Mouse (Mus musculus) layer of hippocampus, adult 9-11 months (tissue): ENCODE measurements at regions not wholly inside any gene's neighbourhood (a gene's known extent, or its start where the extent isn't known, plus 50 kb on each side); places are given as distances from the start of the nearest gene placed in this dataset.

Experiments
- DNase-seq: peaks from one replicate; pipeline ENCODE4 v3.0.0; 2022

DNA sequence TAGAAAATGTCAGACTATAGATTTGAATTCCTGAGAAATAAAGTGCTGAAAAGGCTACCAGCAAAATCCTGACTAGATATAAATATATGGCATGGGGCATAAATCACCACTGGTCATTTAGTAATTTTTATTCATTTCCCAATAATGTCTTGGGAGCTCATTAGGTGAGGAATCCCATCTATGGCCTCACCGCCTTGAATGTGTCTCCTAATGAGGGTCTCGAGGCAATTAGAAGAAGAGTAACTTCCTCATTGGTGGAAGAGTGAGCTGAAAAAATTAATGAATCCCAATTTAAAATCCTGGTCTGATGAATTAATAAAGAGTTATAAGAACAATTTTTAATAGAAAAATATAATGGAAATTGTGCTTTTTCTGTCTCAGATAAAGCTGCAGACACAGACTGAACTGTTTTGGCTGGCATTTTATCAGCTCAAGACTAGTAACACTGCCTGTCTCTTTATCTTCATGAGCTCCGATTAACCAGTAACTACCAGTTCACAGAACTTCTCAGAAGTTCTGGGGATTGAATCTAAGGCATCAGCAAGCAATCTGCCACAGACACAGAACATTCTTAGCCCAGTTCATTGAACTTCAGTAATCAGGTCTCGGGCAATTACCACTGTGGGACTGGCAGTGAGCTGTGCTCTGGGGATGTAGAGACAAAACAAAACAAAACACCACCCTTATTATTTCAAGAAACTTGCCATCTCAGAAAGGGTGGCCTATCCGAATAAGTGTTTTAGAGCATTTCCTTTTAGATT is 170.7 kb downstream of the Plpp3 start:
- DNase-seq = no peak

DNA sequence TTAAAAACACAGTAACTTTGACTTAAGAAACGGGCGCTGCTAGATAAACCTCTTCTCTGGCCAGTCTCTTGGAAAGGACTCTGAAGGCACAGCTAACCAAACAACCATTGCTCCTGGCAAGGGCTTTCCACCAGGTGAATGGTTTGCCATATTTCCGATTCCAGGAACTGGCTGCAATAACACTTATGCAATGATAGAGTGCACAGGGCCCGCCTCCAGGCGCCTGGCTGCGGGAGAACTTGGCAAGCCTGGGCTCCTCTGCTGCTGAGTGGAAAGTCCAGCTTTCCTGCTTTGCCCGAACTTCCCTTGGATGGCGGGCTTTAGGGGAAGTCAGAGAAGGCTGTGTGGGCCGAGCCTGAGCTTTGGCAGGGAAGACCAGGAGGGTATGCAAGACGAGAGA is 171.6 kb downstream of the Plpp3 start:
- DNase-seq = peak; percentile 7

DNA sequence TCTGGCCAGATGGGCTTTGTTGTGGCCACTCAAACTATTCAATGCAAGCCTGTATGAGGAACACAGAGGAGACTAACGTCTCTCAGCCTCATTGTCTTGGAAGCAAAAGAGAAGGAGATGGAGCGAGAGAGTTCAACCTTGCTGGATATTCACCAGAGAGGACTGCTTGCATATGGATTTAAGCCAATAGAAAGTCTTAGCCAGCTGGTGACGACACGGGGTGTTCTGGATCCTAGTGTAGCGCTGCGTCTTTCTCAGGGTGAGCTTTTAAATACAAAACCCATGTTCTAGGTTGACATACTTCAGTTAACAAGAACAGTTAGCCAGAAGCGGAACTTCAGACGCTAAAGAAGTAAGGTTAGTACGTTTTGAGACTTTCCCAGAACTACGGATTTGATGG is 174.9 kb downstream of the Plpp3 start:
- no peak for DNase-seq

DNA sequence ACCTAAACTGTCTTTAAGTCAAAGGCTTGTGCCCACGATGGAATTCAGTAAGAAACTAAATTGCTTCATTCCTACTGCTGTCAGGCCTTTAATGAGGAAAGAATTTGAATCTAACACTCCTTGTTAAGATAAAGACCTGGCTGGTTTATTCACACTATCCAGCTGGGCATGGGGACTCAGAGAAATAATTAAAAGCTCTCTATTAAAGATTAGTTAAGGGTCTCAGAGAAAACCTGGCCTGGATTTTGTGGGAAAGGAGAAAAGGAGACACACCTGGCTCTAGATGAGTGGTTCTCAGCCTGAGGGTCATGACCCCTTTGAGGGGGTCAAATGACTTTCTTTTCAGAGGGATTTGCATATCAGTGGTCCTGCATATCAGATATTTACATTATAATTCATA is 178.7 kb downstream of the Plpp3 start:
- no peak for DNase-seq

DNA sequence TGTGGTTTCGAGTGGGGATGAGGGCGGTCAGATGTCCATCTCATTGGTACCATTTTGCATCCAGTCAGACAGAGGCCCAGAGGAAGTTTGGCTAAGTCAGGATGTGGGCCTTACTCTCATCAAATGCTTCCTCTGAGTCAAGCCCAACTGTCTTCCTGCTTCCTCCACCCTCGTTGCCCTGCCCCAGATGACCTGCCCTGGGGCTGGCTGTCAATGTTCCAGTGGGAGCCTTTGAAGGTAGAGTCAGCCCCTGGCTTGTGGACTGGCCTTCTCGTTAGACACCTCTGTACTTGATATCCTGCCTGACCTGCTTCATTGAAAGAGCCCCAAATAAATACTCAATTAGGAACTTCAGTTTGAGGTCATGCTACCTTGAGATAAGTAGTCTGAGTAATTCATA is 179.4 kb downstream of the Plpp3 start:
- no peak for DNase-seq

DNA sequence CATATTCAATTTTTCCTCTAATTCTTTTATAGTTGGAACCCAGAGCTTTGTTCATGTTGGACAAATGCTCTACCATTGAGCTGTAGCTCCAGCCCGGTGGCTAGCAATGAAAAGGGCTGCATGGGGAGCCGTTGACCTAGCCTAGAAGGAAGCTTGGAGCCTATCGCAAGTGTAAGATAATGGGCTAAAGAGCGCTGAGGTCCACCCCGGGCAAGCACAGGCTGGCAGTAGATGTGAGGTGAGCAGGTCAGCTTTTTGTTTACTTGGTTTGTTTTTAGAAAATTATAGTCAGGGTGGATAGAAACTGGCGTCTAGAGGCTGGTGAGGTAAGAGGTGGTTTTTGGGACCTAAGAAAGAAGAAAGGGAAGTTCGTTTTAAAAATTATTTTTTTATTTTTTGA is 181.0 kb downstream of the Plpp3 start:
- no peak for DNase-seq

DNA sequence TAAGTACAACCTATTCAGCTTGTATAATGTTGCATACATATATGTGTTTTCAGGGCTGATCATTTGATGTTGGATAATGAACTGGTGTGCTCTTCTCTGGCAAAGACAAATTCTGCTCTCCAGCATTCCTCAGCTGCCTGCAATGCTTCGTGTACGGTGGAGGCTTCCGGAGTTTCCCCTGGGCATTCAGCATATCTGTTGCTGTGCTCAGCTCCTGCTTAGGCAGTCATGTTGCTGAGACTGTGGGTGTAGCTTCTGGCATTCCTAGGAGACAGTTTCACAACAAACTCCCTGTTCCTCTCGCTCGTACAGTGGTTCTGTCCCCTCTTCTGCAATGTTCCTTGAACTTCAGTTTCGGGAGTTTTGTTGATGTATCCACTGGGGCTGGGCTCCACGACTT is 181.7 kb downstream of the Plpp3 start:
- DNase-seq = peak; percentile 14

DNA sequence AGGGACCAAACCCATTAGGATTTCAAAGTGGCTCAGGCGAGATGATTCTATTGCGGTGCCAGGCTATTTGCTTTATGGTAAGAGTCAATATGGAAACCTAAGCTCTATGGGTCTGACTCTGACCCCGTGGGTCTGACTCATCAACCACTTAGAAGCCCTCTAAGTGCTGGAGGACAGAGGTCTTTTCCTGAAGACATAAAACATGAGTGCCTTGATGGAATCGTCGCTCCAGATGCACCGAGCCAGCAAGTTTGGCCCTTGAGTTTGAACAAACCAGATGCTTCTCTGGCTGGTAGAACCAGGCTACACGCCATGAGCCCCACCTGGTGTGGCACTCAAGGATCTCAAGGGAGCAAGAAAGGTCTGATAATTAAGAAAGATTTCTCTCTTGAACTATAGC is 184.1 kb downstream of the Plpp3 start:
- DNase-seq = no peak

DNA sequence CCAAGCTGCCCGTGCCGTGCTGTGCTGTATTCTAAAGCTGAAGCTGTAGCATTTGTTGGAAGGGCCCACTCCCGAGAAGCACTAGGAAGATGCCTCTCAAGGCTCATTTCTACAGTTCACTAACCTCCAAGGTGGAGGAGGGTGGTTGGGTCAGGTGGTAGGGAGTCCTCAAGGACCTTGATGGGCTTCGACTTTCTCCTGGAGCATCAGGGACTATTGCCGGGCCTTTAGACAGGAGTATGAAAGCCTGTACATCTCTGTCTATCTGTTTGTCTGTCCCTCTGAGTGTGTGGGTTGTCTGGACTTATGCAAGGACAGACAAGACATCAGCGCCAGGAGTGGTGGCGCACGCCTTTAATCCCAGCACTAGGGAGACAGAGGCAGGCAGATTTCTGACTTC is 189.7 kb downstream of the Plpp3 start:
- no peak for DNase-seq

DNA sequence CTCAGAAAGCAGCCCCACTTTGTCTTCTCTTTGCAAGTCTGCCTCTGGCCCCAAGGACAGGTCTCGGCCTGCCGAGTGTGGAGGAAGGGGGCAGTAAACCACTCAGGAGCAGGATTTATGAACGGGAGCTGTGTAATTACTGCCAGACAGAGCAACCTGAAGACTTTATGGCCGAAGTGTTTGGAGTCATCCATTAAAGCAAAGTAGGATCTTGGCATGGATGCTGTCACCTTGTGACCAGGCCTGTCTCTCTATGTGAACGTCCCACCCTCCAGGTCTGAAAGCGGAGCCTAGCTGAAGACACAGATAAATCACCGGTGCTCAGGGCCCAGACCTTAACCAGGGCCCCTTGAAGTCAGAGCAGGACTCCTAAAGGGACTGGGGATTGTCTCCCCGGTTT is 190.8 kb downstream of the Plpp3 start:
- DNase-seq = no peak

DNA sequence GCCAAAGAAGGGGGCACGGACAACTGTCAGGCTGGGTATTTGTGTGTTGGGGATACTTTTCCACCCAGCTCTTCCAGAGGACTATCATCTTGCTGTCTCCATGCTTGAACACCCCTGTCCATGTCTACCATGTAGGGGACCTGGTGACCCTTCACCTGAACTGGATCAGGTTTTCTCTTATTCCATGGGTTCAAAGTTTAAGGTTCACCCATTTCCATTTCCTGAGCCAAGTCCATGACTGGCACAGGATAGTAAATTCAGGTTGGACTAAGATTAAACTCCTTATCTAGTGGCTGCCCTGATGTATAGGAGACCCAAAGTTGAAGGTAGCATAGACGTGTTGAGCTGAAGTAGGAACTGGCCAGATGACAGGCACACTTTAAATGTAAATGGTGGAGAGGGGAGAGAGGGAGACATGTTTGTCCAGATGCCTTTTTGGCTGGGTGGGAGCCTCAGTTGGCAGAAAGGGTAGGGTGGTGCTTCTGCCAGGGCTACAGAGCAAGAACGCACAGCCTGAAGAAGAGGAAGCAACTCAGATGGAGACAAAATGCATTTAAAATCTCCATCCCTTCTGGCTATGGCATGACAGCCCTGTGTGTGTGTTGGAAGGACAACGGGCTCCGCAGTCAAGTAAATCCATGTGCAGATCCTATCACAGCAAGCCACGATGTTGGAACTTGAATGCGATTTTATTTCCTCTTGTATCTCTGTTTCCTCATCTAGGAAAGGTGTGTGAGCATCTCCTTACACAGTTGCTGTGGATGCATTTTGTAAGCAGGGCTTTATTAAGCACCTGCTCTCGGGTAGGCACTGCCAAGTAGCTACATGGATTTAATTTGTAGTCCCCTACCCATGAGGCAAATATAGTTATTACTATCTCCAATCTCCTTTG is 192.4 kb downstream of the Plpp3 start:
- DNase-seq = no peak

DNA sequence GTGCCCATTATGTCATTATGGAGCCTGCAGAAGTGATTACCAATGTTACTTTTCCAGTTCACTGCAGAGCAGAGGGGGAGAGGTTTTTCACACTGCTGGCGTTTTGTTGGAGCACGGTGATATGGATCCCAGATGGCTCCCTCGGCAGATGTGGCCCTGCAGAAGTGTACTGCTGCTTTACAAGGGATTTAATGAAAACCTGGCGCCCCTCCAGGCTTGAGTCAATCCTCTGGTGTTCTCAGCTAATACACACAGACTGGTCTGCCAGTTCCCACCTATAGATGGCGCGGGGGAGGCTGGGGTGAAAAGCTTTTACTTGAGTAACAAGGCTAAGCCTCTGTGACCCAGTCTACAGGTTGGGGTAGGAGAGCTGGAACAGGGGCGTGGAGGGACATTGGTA is 195.2 kb downstream of the Plpp3 start:
- no peak for DNase-seq

DNA sequence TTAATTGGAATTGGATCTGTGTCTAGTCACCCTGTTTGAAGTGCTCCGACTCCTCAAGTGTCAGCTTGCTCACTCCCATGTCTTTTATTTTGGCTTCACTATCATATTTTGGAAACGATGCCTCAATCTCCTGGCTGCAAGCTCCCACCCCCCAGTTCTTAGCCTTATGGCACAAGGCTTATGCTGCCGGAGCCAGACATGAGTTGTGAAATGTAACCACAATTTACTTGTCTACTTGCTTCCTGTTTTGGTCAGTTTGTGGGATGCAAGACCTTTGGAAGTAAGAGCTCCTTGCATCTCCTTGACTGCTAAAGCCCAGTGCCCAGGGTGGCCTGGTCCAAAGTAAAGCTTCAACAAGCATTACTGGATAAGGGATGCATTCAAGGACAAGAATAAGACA is 195.8 kb downstream of the Plpp3 start:
- no peak for DNase-seq

DNA sequence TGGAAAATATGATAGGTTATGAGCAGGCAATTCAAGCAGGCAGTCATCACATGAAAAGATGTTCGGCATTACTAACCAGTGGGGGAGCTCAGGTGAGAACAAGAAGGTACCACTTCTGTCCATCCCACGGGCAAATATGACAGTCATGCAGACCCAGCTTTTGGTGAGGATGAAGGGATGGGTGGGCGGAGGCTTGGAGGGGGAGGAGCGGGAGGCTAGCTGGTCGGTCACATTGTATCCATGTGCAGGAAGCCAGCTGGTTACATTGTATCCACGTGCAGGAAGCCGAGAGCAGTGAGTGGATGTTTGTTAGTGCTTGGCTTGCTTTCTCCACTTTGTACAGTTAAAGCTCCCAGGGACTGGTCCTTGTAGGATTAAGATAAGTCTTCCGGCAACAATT is 196.9 kb downstream of the Plpp3 start:
- DNase-seq = no peak

DNA sequence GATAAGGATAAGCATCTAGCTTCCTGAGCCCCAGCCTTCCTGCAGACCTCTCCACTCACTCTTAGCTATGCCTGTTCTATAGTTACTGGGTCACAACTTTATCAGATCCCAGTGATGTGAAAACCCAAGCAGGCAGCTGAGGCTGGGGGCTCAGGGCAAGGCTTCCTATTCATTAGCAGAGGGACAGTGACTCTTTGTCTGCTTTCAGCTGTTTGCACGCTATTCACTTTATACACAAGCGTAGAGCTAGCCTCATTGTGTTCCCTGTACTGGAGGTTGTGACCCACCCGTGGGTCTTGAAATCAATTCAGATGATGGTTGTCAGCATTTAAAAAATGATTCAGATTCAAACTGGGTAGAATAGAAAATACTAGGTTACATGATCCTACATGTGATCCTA is 199.5 kb downstream of the Plpp3 start:
- DNase-seq = no peak

DNA sequence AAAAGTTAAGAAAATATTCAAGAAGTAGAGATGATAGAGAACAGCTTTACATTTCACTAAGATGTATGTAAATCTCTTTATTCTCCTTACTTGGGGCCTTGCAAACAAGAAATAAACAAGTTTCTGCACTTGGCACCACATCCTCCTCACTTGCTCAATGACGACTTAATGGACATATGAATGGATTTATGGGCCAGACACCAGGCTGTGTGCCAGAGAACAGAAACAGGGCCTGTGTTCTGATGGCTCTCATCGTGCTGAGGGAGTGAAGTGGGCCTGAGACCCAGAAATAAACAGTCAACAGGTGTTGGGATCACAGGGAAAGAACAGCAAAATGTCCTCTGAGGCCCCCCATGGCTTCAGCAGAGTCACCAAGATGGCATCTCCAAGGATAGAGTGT is 201.6 kb downstream of the Plpp3 start:
- DNase-seq = no peak

DNA sequence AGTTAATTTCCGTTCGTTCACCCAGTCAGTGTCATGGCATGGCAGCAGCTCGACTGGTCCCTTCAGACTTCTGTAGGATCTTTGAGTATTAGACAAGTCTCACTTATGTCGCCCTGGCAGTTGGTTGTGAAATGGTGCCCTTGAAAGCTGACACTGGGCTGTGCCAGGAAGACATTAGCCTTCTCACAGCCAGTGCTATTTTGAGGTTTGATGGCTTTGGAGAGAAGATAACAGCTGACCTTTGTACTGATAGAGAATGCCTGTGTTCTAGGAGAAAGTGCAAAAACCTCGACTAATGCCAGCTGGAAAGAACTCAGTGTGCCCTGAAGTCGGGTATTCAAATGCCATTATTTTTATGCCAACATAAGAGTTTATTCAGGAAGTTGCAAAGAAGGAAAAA is 207.3 kb downstream of the Plpp3 start:
- no peak for DNase-seq

DNA sequence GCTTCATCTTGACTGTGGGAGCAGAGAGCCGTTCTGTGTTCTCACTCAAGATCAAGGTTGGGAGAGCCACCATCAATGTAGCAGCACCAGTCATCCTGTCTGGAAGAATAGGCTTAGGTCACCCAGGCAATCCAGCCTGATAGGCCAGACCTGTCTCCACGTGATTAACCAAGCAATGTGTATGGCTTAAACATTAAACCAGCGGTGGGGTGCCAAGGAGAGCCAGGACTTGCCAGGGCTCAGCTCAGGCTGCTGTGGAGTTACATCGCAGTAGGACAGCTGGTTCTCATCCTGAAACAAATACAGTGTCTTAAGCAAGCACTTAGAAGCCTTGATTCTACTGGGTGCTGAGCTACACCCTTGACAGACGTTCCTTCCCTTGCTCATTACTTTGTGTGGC is 207.9 kb downstream of the Plpp3 start:
- no peak for DNase-seq

DNA sequence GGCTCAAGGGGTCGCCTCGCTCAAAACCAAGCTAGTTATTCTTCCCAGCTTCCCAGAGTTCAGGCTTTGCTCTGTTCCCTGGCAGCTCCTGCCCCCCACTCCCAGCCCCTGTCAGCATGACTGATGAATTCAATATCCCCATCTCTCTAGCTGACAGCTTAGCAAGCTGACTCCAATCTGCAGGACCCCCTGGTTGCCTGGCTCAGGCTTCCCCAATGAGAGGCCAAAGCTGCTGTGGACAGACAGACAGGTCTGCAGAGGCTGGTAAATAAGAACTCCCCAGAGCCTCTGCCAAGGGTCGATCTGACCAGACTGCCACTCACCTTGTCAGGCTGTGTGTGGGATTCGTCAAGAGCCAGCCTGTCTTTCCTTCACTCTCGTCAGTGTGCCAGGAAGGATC is 219.4 kb downstream of the Plpp3 start:
- no peak for DNase-seq

DNA sequence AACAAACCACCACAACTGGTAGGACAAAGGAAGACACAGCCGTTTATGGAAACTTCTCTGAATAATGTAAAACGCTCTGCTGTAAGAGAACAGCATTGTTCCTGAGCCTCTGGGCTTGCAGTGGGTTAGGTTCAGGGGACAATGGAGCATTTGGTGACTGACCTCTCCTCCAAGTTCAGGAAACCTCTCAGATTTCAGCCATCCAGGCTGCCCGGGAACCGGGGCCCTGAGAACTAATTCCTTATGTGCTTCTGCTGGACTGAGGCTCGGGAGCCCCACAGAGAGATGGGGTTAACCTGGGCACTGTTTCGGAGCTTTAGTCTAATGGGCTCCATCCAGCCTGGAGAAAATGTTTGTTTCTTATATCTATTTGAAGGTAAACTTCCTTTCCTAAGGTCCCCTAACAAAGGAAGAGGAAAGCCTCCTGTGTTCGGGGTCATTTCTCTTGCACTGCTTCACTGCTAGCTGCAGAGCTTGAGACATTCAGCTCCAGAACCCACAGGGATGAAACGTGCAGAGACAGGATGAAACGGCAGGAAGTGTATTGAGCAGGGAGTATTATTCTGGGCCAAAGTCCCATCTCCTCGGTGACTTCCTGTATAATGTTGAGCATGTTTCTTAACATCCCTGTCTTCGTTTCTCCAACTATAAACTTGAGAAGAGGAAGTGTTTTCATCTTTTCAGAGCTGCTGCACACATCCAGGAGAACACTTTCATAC is 220.5 kb downstream of the Plpp3 start:
- no peak for DNase-seq

DNA sequence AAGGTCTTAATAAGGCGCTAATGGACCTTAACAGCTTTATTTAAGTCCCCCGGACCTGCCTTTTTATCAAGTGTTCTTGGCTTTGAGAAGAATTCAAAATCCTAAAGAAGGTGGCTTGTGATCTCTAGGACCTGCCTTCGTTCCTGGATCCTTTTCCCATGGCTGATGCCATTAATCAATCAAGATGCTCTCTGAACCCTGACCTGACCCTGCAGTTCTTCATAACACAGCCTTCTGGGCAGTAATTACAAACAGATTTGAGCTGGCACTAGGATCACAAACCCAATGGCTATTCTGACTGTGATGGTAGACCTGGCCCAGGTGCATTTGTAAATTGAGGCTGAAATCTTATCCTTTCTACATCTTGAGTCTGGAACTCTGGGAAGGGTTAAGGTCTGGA is 227.7 kb downstream of the Plpp3 start:
- DNase-seq = no peak

DNA sequence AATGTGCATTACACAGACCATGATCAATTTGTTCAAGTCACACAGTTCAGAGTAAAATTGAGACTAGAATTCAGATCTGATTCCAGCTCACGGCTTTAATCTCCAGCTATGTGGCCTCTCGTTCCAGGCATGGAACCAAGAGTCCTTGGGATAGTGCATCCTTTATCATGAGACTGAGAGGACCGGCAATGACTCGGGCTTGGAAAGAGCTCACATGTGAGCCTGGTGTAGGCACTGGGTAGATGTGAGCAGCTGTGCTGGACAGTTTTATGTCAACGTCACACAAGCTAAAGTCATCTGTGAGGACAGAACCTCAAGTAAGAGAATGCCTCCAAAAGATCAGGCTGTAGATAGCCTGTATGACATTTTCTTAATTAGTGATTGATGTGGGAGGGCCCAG is 228.3 kb downstream of the Plpp3 start:
- DNase-seq = no peak

DNA sequence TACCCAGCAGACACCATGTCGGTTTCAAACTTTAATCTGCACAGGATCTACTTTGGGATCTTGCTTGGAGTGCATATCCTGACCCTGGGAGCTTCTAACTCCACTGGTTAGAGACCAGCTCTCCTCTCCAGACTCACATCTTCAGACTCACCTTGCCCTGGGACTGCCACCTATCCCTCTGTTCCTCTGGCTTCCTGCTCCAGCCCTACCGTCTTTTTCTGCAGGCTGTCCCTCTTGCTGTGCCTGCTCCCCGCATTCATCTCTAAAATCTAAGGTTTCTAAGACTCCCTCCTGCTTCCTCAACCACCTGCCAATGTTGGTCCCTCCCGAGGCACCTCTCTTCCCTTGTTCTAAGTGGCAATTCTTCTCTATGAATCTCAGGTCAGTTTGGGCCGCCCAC is 233.2 kb downstream of the Plpp3 start:
- DNase-seq = no peak

DNA sequence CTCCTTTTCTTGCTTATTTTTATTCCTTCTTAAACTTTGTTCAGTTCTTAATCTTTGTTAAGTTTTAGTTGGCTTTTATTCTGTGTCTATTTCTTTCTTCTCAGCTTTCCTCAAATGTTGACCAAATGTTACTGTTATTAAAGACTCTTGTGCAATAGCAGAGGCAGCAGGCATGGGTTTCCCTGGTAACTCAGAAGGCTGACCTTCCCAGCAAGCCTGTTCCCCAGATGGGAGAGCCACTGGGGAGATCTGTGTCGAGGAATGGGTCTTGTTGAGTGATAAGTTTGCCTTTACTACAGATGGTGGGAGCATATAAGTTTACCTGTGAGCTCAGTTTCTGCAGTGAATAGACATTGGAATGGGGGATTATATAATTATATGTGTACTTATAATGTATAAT is 237.2 kb downstream of the Plpp3 start:
- no peak for DNase-seq
